Mouse (Mus musculus) adrenal gland (tissue): ENCODE measurements around the gene Atp1b1.

Experiments used
- intact Hi-C: fragments of 180-260 bp; cut with DNase I; formaldehyde crosslinking; loops from one replicate; pipeline ENCODE4 v1.15.1; 2025
- long read RNA-seq, 2 experiments: library from polyadenylated mRNA; unstranded; transcript quantifications; one replicate each; pipeline ENCODE4 v2.0.0; 2020; ENCODE audit warnings: borderline replicate concordance in 1 of 2; ENCODE audit not compliant: insufficient replicate concordance in 1 of 2

The Atp1b1 gene
- long read RNA-seq, experiment 1, transcript Atp1b1-201 (6 exons, 2,580 nt), result major isoform, 101 of 107 reads
- long read RNA-seq, experiment 1, partial matches to known transcripts, result 2 of 107 reads
- long read RNA-seq, experiment 1, other reads (novel, unspliced or antisense), result 4 of 107 reads
- long read RNA-seq, experiment 2, transcript Atp1b1-201 (6 exons, 2,580 nt), result major isoform, 93 of 100 reads
- long read RNA-seq, experiment 2, partial matches to known transcripts, result 4 of 100 reads
- long read RNA-seq, experiment 2, other reads (novel, unspliced or antisense), result 3 of 100 reads

- intact Hi-C loops, result no loop called here
These were observed at the start of gene Atp1b1 for GRCm38 (mm10) chr1:164458245-164458613. Gene Atp1b1 (minus strand): TSS chr1:164458355.

- intact Hi-C loops, result no loop called here
These were observed 46.9 kb upstream of the Atp1b1 start for GRCm38 (mm10) chr1:164505096-164505495.

GRCm38 (mm10) chr1:164503140-164503730 is 45.1 kb upstream of the Atp1b1 start:
- intact Hi-C loops, result no loop called here

GRCm38 (mm10) chr1:164502231-164502630 is 44.1 kb upstream of the Atp1b1 start:
- intact Hi-C loops, result no loop called here

- intact Hi-C loops, result no loop called here
These were observed 36.8 kb upstream of the Atp1b1 start for GRCm38 (mm10) chr1:164494741-164495512.

- intact Hi-C loops, result no loop called here
These were observed 36.1 kb upstream of the Atp1b1 start for GRCm38 (mm10) chr1:164494215-164494614.

- intact Hi-C loops, result no loop called here
These were observed 35.0 kb upstream of the Atp1b1 start for GRCm38 (mm10) chr1:164493042-164493705.

GRCm38 (mm10) chr1:164492476-164492875 is 34.3 kb upstream of the Atp1b1 start:
- intact Hi-C loops, result no loop called here

GRCm38 (mm10) chr1:164489961-164490594 is 31.9 kb upstream of the Atp1b1 start:
- intact Hi-C loops, result no loop called here

- intact Hi-C loops, result no loop called here
These were observed 25.6 kb upstream of the Atp1b1 start for GRCm38 (mm10) chr1:164483728-164484127.

GRCm38 (mm10) chr1:164482833-164483232 is 24.7 kb upstream of the Atp1b1 start:
- intact Hi-C loops, result no loop called here

- intact Hi-C loops, result no loop called here
These were observed 23.6 kb upstream of the Atp1b1 start for GRCm38 (mm10) chr1:164481645-164482354.

GRCm38 (mm10) chr1:164480755-164481644 is 22.8 kb upstream of the Atp1b1 start:
- intact Hi-C loops, result no loop called here

GRCm38 (mm10) chr1:164475895-164476294 is 17.7 kb upstream of the Atp1b1 start:
- intact Hi-C loops, result no loop called here

- intact Hi-C loops, result no loop called here
These were observed 16.8 kb upstream of the Atp1b1 start for GRCm38 (mm10) chr1:164474778-164475511.

GRCm38 (mm10) chr1:164474310-164474709 is 16.2 kb upstream of the Atp1b1 start:
- intact Hi-C loops, result no loop called here

- intact Hi-C loops, result no loop called here
These were observed 15.2 kb upstream of the Atp1b1 start for GRCm38 (mm10) chr1:164473398-164473797.

- intact Hi-C loops, result no loop called here
These were observed 13.5 kb upstream of the Atp1b1 start for GRCm38 (mm10) chr1:164471632-164472031.

GRCm38 (mm10) chr1:164470985-164471384 is 12.8 kb upstream of the Atp1b1 start:
- intact Hi-C loops, result no loop called here
